Mouse (Mus musculus) heart, postnatal 0 days (tissue): Measurements from ENCODE around the gene Arhgap8.

Experiments
- CTCF ChIP-seq: IDR thresholded peaks from 2 replicates; pipeline ENCODE4 v1.5.1; 2016; ENCODE audit warnings: antibody characterized with exemption, control low read depth, low read depth
- EP300 ChIP-seq: IDR thresholded peaks from 2 replicates; pipeline ENCODE4 v1.6.1; 2016; ENCODE audit warnings: antibody characterized with exemption, low read depth

DNA sequence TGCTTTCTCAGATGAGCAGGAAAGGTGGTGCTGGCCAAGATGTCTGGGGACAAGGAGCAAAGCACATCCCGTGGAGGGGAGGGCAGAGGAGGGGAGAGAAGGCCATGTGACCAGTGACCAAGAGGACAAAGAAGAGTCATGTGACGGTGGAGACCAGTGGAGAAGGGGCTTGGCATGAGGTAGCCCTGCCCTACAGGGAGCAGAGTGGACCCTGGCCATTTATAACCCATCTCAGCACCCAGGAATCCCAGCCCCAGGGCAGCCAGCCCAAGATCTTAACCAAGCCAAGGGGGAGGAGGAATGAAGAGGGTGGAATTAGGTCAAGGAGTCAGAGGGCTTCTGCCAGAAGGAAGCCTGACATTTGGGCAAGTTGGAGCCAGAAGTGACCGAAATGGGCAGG, 47.2 kb upstream of the Arhgap8 start:
- TF ChIP-seq CTCF (no peak), EP300 (no peak)
